Mouse (Mus musculus) heart, postnatal 0 days (tissue): ENCODE measurements around the gene Samd7. TPM values are rescaled to one million over a fixed set of nuclear protein-coding genes. Genes with fewer than 3 reads are reported as not detected.

Source experiments
- ATAC-seq: fragments of 200-750 bp; cut with Nextera tagmentation; 2 replicates; pipeline ENCODE4 v1.8.0; 2017; ENCODE audit warnings: low read depth, moderate number of reproducible peaks, moderate library complexity; ENCODE audit not compliant: insufficient read depth
- DNase-seq: peaks from one replicate; pipeline ENCODE4 v3.0.0-alpha.2; 2016; ENCODE audit warnings: low spot score
- H3K27ac ChIP-seq: fragments of 300-500 bp; sonication (generic); 2 replicates; pipeline ENCODE4 v1.5.1; 2014; ENCODE audit warnings: low read depth, mild to moderate bottlenecking
- H3K27me3 ChIP-seq: fragments of 300-500 bp; sonication (generic); 2 replicates; pipeline ENCODE4 v1.6.1; 2014; ENCODE audit warnings: low read length, mixed read lengths; ENCODE audit not compliant: control insufficient read depth, insufficient read depth
- H3K36me3 ChIP-seq: fragments of 300-500 bp; sonication (generic); replicated peaks from 2 replicates; pipeline ENCODE4 v1.6.1; 2014; ENCODE audit warnings: low read length, mixed read lengths; ENCODE audit not compliant: control insufficient read depth, insufficient read depth
- H3K4me1 ChIP-seq: fragments of 300-500 bp; sonication (generic); 2 replicates; pipeline ENCODE4 v1.6.1; 2014; ENCODE audit warnings: antibody characterized with exemption; ENCODE audit not compliant: control insufficient read depth, insufficient read depth
- H3K4me2 ChIP-seq: fragments of 300-500 bp; sonication (generic); 2 replicates; pipeline ENCODE4 v1.6.1; 2014; ENCODE audit warnings: low read depth, mild to moderate bottlenecking, low read length, moderate library complexity
- H3K4me3 ChIP-seq: fragments of 300-500 bp; sonication (generic); 2 replicates; pipeline ENCODE4 v1.5.1; 2014; ENCODE audit warnings: low read depth, low read length
- H3K9ac ChIP-seq: fragments of 300-500 bp; sonication (generic); replicated peaks from 2 replicates; pipeline ENCODE4 v1.6.1; 2014; ENCODE audit warnings: low read depth, low read length, mixed read lengths
- H3K9me3 ChIP-seq: fragments of 300-500 bp; sonication (generic); replicated peaks from 2 replicates; pipeline ENCODE4 v1.6.1; 2016; ENCODE audit warnings: low read length; ENCODE audit not compliant: control insufficient read depth
- CTCF ChIP-seq: IDR thresholded peaks from 2 replicates; pipeline ENCODE4 v1.5.1; 2016; ENCODE audit warnings: antibody characterized with exemption, control low read depth, low read depth
- EP300 ChIP-seq: IDR thresholded peaks from 2 replicates; pipeline ENCODE4 v1.6.1; 2016; ENCODE audit warnings: antibody characterized with exemption, low read depth
- WGBS: fragments of 180-500 bp; shearing (Covaris S2); extraction: QIAGEN DNeasy Blood & Tissue Kit; methylation state at CpG from one replicate; pipeline ENCODE4 v1.1.7; 2014; 5-methylcytosine and 5-hydroxymethylcytosine counted together
- polyA plus RNA-seq: library from polyadenylated mRNA; unstranded; fragments of >200 nt; fragmentation: Nextera tagmentation; extraction: Ambion mirVana; gene quantifications from 2 replicates; pipeline ENCODE4 v1.2.1, GENCODE M21; 2015
- total RNA-seq: library from RNA; depleted of rRNA; stranded (reverse); fragments of >200 nt; gene quantifications from 2 replicates; pipeline ENCODE4 v1.2.3, GENCODE M21; 2014; ENCODE audit warnings: low replicate concordance

Samd7 gene
- total and polyA plus RNA-seq, 2 experiments from 2014 or later, result not detected

DNA sequence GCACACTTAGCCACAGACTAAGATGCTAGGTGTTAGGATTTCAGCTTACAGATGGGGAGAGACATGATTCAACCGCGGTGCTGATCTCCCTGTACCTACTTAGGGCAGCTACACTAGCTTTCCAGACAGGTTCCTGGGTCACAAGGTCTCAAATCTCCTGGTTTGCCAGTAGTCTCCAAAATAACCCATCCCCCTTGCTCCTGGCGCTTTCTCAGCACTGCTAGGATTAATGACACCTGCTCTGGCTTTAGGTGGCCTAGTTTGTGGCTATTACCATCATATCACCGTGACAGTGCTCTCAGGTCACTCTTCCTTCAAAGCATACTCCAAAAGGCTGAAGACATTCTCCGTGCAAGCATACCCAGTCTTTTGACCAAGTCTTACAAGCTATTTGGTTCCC is 17.0 kb upstream of the Samd7 start:
- DNase-seq, result no peak
- no peaks in the 10 kb centered on the region for H3K9me3 ChIP-seq
- no peak for TF ChIP-seq CTCF
- TF ChIP-seq EP300, result no peak
- no peaks in the 10 kb centered on the region for H3K4me1 ChIP-seq
- no peaks in the 10 kb centered on the region for H3K36me3 ChIP-seq
- 81% methylated on average over 5 of the region's 5 CpGs for WGBS
- no peak overlapping the region for H3K27ac ChIP-seq
- H3K9ac ChIP-seq, result no peak overlapping the region
- no peak overlapping the region for H3K4me3 ChIP-seq
- H3K27me3 ChIP-seq, result no peaks in the 10 kb centered on the region
- ATAC-seq, result no peak
- no peak overlapping the region for H3K4me2 ChIP-seq

DNA sequence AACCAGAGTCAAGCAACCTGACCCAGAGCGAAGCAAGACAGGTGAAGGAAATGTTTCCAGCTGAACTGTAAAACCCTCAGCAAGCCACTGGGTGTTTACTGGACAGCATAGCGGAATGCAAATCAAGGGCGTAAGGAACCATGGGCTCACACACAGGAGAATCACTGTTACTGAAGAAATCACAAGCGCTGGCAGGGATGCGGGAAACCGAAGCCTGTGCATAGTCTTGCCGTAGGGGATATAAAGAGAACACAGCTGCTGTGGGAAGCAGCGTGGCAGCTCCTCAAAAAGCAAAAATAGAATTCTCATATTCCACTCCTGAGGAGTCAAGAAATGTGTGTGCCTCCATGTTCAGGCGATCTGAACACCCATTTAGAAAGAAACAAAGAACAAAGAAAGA is 9.3 kb upstream of the Samd7 start:
- ATAC-seq, result no peak
- H3K4me2 ChIP-seq, result no peak overlapping the region
- no peak overlapping the region for H3K4me3 ChIP-seq
- TF ChIP-seq EP300 (no peak), CTCF (no peak)
- peaks cover 8% of the 10 kb centered on the region; the same call in 1 of the 2 replicates for H3K4me1 ChIP-seq
- H3K36me3 ChIP-seq, result no peaks in the 10 kb centered on the region
- no peaks in the 10 kb centered on the region for H3K27me3 ChIP-seq
- DNase-seq, result no peak
- H3K27ac ChIP-seq, result no peak overlapping the region
- WGBS, result 76% methylated on average over 9 of the region's 9 CpGs
- no peak overlapping the region for H3K9ac ChIP-seq
- no peaks in the 10 kb centered on the region for H3K9me3 ChIP-seq

DNA sequence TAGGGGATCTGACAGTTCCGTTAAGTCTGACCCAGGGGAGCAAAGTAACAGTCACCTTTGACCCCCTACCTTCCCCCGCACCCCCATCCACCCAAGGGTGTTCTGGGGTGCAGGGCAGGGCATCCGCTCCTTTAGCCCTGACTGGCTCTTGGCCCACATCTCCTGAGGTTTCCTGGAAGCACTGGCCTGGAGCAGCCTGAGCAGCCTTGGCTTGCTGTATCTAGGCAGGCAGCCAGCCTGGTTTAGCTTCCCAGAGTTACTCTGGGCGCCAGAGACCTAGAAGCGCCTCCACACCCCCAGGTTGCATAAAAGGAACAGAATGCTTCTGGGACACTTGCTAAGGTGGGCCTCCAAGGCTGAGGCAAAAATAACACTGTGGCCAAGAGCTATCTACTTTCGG is 4.8 kb upstream of the Samd7 start:
- Histone ChIP-seq H3K4me2 (no peak overlapping the region), H3K9ac (no peak overlapping the region), H3K27ac (no peak overlapping the region), H3K4me3 (no peak overlapping the region), H3K9me3 (no peaks in the 10 kb centered on the region), H3K4me1 (peaks cover 8% of the 10 kb centered on the region; the same call in 1 of the 2 replicates), H3K36me3 (no peaks in the 10 kb centered on the region), H3K27me3 (no peaks in the 10 kb centered on the region)
- DNase-seq (no peak), ATAC-seq (peak; percentile 36; the same call in 1 of the 2 replicates)
- TF ChIP-seq EP300 (no peak), CTCF (no peak)
- WGBS, result 49% methylated on average over 6 of the region's 6 CpGs

DNA sequence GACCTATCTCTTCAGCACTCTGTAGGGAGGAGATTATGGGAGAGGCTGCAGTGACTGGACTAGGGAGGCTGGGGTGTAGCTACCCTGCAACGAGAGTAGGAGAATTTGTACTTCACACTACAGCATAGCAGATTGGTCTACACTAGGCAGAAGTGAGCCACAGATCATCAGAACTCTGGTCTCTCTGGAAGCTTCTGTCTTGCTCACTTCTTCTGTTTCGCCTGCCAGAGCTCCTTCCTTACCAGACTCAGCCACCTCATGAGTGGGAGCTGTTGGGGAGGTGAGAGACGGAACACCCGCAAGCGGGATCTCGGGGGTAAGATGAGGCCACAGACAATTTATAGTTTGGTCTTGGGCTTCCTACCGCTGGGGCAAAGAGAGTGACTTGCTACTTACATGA is 3.2 kb upstream of the Samd7 start:
- Histone ChIP-seq H3K4me3 (no peak overlapping the region), H3K4me1 (peaks cover 8% of the 10 kb centered on the region; the same call in 1 of the 2 replicates), H3K36me3 (no peaks in the 10 kb centered on the region), H3K9ac (no peak overlapping the region), H3K27ac (no peak overlapping the region), H3K4me2 (no peak overlapping the region), H3K9me3 (no peaks in the 10 kb centered on the region), H3K27me3 (no peaks in the 10 kb centered on the region)
- no peak for DNase-seq
- no peak for ATAC-seq
- TF ChIP-seq CTCF (no peak), EP300 (no peak)
- 84% methylated on average over 7 of the region's 7 CpGs for WGBS

DNA sequence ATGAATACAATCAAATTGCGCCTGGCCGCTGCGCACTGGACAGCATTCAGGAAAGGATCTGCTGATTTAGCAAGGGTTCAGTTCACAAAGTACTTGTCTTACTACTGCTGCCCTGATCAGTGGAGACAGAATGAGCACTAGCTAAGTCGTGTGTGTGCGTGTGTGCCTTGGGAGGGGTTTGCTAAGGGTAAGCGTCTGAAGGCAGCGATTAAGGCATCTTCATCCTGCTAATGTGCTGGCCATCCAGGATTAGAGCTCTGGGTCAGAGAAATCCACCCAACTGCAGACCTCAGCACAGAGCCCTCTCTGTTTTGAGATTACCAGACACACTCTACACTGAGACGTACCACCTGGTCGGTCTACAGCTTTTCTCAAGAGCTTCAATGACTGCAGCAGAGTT is 2.2 kb downstream of the Samd7 start:
- 76% methylated on average over 9 of the region's 9 CpGs for WGBS
- Histone ChIP-seq H3K9me3 (no peaks in the 10 kb centered on the region), H3K27ac (no peak overlapping the region), H3K4me3 (no peak overlapping the region), H3K36me3 (no peaks in the 10 kb centered on the region), H3K27me3 (no peaks in the 10 kb centered on the region), H3K4me2 (no peak overlapping the region), H3K4me1 (no peaks in the 10 kb centered on the region), H3K9ac (no peak overlapping the region)
- DNase-seq (no peak), ATAC-seq (no peak)
- TF ChIP-seq CTCF (no peak), EP300 (no peak)

DNA sequence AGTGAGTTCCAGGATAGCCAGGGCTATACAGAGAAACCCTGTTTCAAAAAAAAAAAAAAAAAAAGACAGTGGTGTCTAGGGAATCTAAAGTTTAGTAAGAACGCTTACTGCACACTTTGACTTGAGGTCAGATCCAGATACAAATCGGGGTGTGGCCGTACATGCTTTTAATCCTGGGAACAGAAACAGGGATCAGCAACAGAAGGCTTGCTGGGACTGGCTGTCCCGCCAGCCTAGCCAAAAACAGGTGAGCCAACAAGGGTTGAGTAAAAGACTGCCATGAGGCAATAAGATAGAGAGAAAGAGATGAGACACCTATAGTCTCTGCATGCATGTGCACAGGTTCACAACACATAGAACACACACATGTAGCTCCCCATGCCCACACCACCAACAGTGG is 8.6 kb downstream of the Samd7 start:
- H3K4me1 ChIP-seq, result no peaks in the 10 kb centered on the region
- WGBS, result 92% methylated on average over 4 of the region's 4 CpGs
- DNase-seq (no peak), ATAC-seq (no peak)
- no peak overlapping the region for H3K4me2 ChIP-seq
- no peaks in the 10 kb centered on the region for H3K27me3 ChIP-seq
- H3K27ac ChIP-seq, result no peak overlapping the region
- TF ChIP-seq EP300 (no peak), CTCF (no peak)
- no peaks in the 10 kb centered on the region for H3K9me3 ChIP-seq
- no peaks in the 10 kb centered on the region for H3K36me3 ChIP-seq
- H3K4me3 ChIP-seq, result no peak overlapping the region
- no peak overlapping the region for H3K9ac ChIP-seq
